Mouse (Mus musculus): ENCODE measurements around the gene Mthfd2. TPM values are rescaled to one million over a fixed set of nuclear protein-coding genes. Genes with fewer than 3 reads are reported as not detected.

Gene Mthfd2
- total RNA-seq, 2 experiments from 2014 or later, result 19.1 to 40.5 TPM

DNA sequence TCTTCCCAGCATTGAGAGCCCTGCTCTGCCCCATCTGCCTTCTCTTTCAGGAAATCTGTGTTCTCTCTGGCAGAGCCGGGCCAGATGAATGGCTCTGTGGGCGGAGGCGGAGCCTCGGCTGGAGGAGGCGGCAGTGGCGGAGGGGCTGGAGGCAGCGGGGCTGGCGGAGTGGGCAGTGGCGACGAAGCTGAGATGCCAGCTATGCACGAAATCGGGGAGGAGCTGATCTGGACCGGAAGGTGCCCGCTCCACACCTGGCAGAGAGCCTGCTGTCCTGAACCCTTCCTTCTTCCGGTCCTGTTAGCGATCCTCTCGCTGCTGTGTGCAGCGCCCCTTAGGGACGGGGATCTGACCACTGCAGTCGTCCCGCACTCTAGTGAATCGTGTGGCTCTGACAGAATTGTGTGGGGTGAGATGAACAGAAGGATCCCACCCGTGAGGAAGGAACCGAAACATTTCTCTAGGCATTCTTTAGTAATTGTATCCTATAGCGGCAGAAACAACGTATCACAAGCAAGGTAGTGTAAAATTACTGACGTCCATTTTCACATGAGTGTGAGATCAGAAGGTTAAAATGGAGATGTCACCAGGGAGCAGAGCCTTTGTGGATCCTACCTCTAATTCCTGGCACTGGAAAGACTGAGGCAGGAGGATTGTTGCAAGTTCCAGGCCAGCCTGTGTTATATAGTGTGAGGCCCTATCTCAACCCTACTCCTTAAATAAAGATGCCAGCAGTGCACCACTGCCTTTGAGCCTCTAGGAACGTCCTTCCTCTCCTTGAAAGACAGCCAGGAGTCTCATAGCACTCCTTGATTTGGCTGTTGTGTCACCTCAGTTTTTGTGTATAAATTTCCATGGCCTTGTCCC lies 57.3 kb downstream of the Mthfd2 start:
- DNase-seq, result peak; percentile 94

DNA sequence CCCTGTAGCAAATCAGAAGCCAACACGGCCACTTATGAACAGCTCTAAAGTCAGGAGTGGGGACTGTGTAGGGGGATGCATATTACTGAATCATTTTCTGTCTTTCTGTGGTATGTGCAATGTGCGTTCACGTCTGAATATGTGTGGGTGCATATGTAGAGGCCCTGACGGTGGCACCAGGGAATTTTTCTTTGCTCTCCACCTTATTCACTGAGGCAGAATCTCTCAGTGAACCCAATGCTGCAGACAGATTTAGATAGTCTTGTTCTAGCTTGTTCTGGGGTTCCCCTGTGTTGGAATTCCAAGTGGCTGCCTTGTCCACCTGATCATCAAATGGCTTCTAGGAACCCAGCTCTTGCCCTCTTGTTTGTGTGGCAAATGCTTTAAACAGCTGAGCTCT lies 58.1 kb downstream of the Mthfd2 start:
- DNase-seq, result no peak

DNA sequence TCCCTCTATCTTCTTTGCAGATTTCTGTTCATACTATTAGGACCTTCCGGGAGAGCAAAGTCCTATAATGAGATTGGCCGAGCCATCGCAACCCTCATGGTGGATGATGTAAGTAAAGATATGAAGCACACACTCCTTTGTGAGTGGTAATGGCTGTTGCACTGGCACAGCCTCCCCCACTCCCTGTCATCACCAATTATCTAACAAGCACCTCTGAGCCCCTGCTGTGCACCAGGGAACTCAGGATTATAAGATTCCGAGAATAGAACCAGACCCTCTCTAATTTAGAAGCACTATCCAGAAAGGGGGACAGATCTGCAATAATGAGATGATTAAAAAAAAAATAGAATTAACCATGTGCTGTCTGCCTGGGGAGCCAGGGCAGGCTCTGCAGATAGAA lies 60.1 kb downstream of the Mthfd2 start:
- DNase-seq, result no peak

DNA sequence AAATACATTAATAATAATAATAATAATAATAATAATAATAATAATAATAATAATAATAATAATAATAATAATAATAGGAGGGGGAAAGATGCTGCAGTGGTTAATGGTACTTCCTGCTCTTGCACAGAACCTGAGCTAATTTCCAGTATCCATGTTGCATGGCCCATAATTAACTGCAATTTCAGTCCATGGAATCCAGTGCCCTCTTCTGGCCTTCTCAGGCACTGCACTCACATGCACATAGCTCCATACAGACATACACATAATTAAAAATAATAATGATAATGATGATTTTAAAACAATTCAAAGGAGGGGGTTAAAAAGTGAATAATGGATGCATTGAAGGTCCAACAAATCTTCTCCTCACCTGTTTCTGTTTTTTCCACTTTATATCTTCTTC lies 60.5 kb downstream of the Mthfd2 start:
- no peak for DNase-seq

DNA sequence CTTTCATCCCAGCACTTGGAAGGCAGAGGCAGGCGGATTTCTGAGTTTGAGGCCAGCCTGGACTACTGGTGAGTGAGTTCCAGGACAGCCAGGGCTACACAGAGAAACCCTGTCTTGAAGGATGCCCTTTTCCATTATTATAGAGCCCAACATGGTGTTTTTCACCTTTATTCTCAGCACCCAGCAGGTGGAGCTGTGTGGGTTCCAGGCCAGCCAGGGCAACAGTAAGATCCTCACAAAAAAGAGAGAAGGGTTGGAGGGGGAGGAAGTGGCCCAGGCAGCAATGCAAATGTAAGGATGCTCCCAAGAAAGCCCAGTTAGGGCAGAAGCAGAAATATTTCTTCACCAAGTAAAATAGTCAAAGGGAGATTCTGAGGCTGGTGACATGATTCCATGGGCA lies 61.2 kb downstream of the Mthfd2 start:
- DNase-seq, result no peak

Other genes with a start within 250 kb of the Mthfd2 start
- gene Pcgf1, start 248.0 kb downstream of the Mthfd2 start, total RNA-seq (2021), result 10 to 100 TPM; 30.9 to 38.9 TPM
- 10 to 100 TPM in 1 of 2 experiments, 1 to 10 TPM in 1; 7.9 to 15.5 TPM for gene Lbx2, start 239.5 kb downstream of the Mthfd2 start, total RNA-seq (2021)
- 1 to 10 TPM; 3.6 to 4.1 TPM for gene Ccdc142, start 224.3 kb downstream of the Mthfd2 start, total RNA-seq (2021)
- 1 to 10 TPM; 5.2 to 5.9 TPM for gene Gm42688, start 224.3 kb downstream of the Mthfd2 start, total RNA-seq (2021)
- 100 to 1,000 TPM; 103 to 109 TPM for gene Mrpl53, start 216.9 kb downstream of the Mthfd2 start, total RNA-seq (2021)
- 10 to 100 TPM; 58.3 to 77.1 TPM for gene Mogs, start 210.4 kb downstream of the Mthfd2 start, total RNA-seq (2021)
- gene Wbp1, start 204.3 kb downstream of the Mthfd2 start, total RNA-seq (2021), result 10 to 100 TPM; 69.8 to 90.1 TPM
- 10 to 100 TPM; 22.4 to 25.2 TPM for gene Ino80b, start 200.5 kb downstream of the Mthfd2 start, total RNA-seq (2021)
- gene Rtkn, start 190.4 kb downstream of the Mthfd2 start, total RNA-seq (2021), result 10 to 100 TPM in 1 of 2 experiments, 1 to 10 TPM in 1; 5.1 to 14.0 TPM
- 1 to 10 TPM; 1.8 to 3.1 TPM for gene Wdr54, start 169.5 kb downstream of the Mthfd2 start, total RNA-seq (2021)
- under 1 TPM; 0.43 to 0.66 TPM for gene 1700003E16Rik, start 169.5 kb downstream of the Mthfd2 start, total RNA-seq (2021)
- gene Dctn1, start 160.0 kb downstream of the Mthfd2 start, total RNA-seq (2021), result 100 to 1,000 TPM; 127 to 132 TPM
- under 1 TPM; 0.07 to 0.17 TPM for gene Slc4a5, start 106.1 kb downstream of the Mthfd2 start, total RNA-seq (2021)
- 10 to 100 TPM; 76.4 to 78.4 TPM for gene Mob1a, start 108 bp upstream of the Mthfd2 start, total RNA-seq (2021)
- 100 to 1,000 TPM; 177 to 218 TPM for gene Bola3, start 23.2 kb upstream of the Mthfd2 start, total RNA-seq (2021)
- 10 to 100 TPM; 25.2 to 38.5 TPM for gene Tet3, start 133.2 kb upstream of the Mthfd2 start, total RNA-seq (2021)
- 10 to 100 TPM; 44.5 to 47.5 TPM for gene Dguok, start 181.1 kb upstream of the Mthfd2 start, total RNA-seq (2021)
- under 1 TPM; 0.30 to 0.76 TPM for gene Actg2, start 210.4 kb upstream of the Mthfd2 start, total RNA-seq (2021)
- 10 to 100 TPM; 21.3 to 22.0 TPM for gene Stambp, start 246.8 kb upstream of the Mthfd2 start, total RNA-seq (2021)